Mouse (Mus musculus) lung, postnatal 0 days (tissue): ENCODE data around the gene Lrrc26.

ENCODE experiments used
- CTCF ChIP-seq: IDR thresholded peaks from 2 replicates; pipeline ENCODE4 v1.5.1; 2016; ENCODE audit warnings: antibody characterized with exemption, mild to moderate bottlenecking
- EP300 ChIP-seq: IDR thresholded peaks from 2 replicates; pipeline ENCODE4 v1.6.1; 2016; ENCODE audit warnings: antibody characterized with exemption, mild to moderate bottlenecking, control low read depth

- TF ChIP-seq CTCF (no peak), EP300 (no peak)
Observed at GRCm38 (mm10) chr2:25267746-25268309, 21.9 kb upstream of the Lrrc26 start.
